Mouse (Mus musculus): Measurements from ENCODE around the gene Col19a1. TPM values are rescaled to one million over a fixed set of nuclear protein-coding genes. Genes with fewer than 3 reads are reported as not detected.
"Not testable (repeated sequence)": the region's sequence is repeated elsewhere in the genome, so short reads cannot be mapped to it uniquely, and the experiment has no call there.

Col19a1 gene
- polyA plus RNA-seq (2011; ENCODE audit: insufficient read length, low read depth, missing spikeins), result 0.18 and 0.32 TPM in 2 replicates

DNA sequence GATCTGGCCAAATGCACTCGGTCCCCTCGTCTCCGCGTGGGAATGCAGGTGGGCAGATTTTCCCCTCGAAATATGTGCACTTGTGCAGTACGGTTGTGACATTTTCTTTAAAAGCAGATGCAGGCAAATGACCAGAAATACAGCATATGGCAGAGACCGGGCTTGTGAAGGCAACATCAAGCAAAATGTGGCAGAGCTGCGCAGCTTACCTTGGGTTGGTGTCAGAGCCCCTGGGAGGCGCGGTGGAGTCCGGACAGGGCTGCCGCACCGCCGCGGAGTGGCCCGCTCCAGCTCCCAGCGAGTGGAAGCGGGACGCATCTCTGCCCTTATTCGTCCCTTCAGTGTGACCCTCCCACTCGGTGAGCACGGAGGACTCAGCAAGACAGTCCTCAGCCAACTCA is at the start of gene Col19a1:
Gene Col19a1 (minus strand): TSS at position 332 of the 401 bp plus-strand sequence.
- Histone ChIP-seq H3K4me1 (ENCODE audit: control insufficient read depth, insufficient read depth, low read length) (no peaks in the 10 kb centered on the region), H3K27ac (ENCODE audit: insufficient read depth, low read length) (no peak within 1 kb of the TSS), H3K4me3 (ENCODE audit: insufficient read depth, low read length) (peak within 1 kb of the TSS; percentile 37)
- TF ChIP-seq CTCF (IDR thresholded peaks at IDR 0.05; ENCODE audit: borderline replicate concordance, insufficient read depth, low read length) (no peak), POLR2A (IDR thresholded peaks at IDR 0.05; ENCODE audit: low read depth, low read length) (no peak)

- Histone ChIP-seq H3K4me1 (ENCODE audit: control insufficient read depth, insufficient read depth, low read length) (no peaks in the 10 kb centered on the region), H3K4me3 (ENCODE audit: insufficient read depth, low read length) (no peak overlapping the region), H3K27ac (ENCODE audit: insufficient read depth, low read length) (no peak overlapping the region)
- TF ChIP-seq POLR2A (IDR thresholded peaks at IDR 0.05; ENCODE audit: low read depth, low read length), result no peak
These were observed 46.4 kb upstream of the Col19a1 start for GRCm38 (mm10) chr1:24633553-24634132.

DNA sequence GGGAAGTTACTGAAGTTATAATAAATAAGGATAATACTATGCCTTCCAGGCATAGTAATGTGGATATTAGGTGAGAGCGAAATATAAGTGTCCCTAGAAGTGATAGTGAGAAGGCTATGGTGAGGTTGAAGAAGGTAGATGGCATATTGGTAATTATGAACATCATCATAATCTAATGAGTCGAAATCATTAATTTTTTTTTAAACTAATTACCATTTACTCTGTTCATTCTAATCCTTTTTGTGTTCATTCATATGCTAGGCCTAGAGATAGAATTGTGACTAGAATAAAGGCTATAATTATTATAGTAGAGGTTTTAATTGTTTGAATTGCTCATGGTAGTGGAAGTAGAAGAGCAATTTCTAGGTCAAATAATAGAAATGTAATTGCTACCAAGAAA is 25.3 kb upstream of the Col19a1 start:
- not testable (repeated sequence) for H3K27ac ChIP-seq (ENCODE audit: insufficient read depth, low read length); H3K4me1 ChIP-seq (ENCODE audit: control insufficient read depth, insufficient read depth, low read length); H3K4me3 ChIP-seq (ENCODE audit: insufficient read depth, low read length)

- Histone ChIP-seq H3K4me3 (ENCODE audit: insufficient read depth, low read length) (no peak overlapping the region), H3K27ac (ENCODE audit: insufficient read depth, low read length) (no peak overlapping the region), H3K4me1 (ENCODE audit: control insufficient read depth, insufficient read depth, low read length) (no peaks in the 10 kb centered on the region)
- TF ChIP-seq POLR2A (IDR thresholded peaks at IDR 0.05; ENCODE audit: low read depth, low read length), result no peak
- no peak for TF ChIP-seq CTCF (IDR thresholded peaks at IDR 0.05; ENCODE audit: borderline replicate concordance, insufficient read depth, low read length)
These were observed 7.8 kb upstream of the Col19a1 start for GRCm38 (mm10) chr1:24595096-24595495.

DNA sequence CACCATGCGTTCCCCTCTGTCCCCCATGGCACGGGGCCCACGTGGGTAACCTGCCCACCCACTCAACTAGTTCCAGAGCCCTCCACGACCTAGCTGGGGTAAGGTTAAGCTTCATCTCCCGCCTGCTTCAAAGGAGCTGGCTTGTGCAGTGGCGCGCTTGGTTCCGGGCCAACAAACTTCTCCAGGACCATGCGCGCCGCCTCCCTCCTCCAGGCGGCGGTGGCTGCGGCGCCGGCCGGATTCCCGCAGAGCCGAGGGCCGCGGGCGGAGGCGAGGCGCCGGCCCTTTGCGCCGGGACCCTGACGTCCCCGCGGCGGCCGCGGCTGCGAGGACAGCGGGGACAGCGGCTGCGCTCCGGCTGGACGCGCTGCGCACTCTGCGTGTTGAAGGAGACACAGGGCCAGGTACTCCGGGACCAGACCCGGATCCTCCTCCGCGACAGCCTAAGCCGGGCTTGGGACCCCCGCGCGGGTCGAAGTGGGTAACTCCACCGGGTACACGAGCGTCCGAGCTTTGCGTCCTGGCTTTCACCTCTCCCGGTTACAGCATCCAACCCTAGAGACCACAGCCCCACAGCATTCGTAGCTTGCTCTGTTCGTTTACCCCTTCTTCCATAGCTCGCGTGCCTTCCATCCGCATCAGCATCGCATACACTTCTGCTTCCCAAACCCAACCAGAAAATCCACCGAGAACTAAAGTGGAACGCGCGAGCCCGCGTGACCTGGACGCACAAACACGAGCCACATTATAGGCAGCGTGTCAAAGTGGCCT is 717 bp downstream of the Col19a1 start:
- no peaks in the 10 kb centered on the region for H3K4me1 ChIP-seq (ENCODE audit: control insufficient read depth, insufficient read depth, low read length)
- peak overlapping the region; percentile 37 for H3K4me3 ChIP-seq (ENCODE audit: insufficient read depth, low read length)
- no peak overlapping the region for H3K27ac ChIP-seq (ENCODE audit: insufficient read depth, low read length)
- no peak for TF ChIP-seq CTCF (IDR thresholded peaks at IDR 0.05; ENCODE audit: borderline replicate concordance, insufficient read depth, low read length)
- TF ChIP-seq POLR2A (IDR thresholded peaks at IDR 0.05; ENCODE audit: low read depth, low read length), result no peak

- Histone ChIP-seq H3K4me3 (ENCODE audit: insufficient read depth, low read length) (no peak overlapping the region), H3K27ac (ENCODE audit: insufficient read depth, low read length) (no peak overlapping the region), H3K4me1 (ENCODE audit: control insufficient read depth, insufficient read depth, low read length) (no peaks in the 10 kb centered on the region)
- TF ChIP-seq POLR2A (IDR thresholded peaks at IDR 0.05; ENCODE audit: low read depth, low read length), result no peak
- TF ChIP-seq CTCF (IDR thresholded peaks at IDR 0.05; ENCODE audit: borderline replicate concordance, insufficient read depth, low read length), result no peak
These were observed 14.7 kb downstream of the Col19a1 start for GRCm38 (mm10) chr1:24572602-24573001.

DNA sequence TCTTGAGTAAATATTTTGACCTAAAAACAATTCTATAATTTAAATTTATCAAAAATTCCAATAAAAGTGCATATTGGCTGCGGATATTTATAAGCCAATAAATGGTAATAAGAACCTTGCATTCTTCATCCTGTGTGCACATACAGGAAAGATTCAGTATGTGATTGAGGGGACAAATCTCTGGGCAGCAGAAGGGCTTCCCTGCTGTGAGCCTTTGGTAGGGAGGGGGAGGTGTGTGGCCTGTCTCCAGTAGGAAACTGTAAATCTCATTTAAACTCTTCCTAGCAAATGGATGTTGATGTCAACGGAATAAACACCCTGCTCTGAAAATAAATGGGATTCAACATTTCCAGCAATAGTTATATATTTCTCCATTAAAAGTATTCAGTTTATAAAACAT is 23.2 kb downstream of the Col19a1 start:
- TF ChIP-seq POLR2A (IDR thresholded peaks at IDR 0.05; ENCODE audit: low read depth, low read length) (no peak), CTCF (IDR thresholded peaks at IDR 0.05; ENCODE audit: borderline replicate concordance, insufficient read depth, low read length) (no peak)

GRCm38 (mm10) chr1:24558005-24558404 is 29.3 kb downstream of the Col19a1 start:
- Histone ChIP-seq H3K4me1 (ENCODE audit: control insufficient read depth, insufficient read depth, low read length) (peaks cover 2% of the 10 kb centered on the region; the same call in 1 of the 2 replicates), H3K4me3 (ENCODE audit: insufficient read depth, low read length) (no peak overlapping the region), H3K27ac (ENCODE audit: insufficient read depth, low read length) (no peak overlapping the region)
- no peak for TF ChIP-seq CTCF (IDR thresholded peaks at IDR 0.05; ENCODE audit: borderline replicate concordance, insufficient read depth, low read length)
- TF ChIP-seq POLR2A (IDR thresholded peaks at IDR 0.05; ENCODE audit: low read depth, low read length), result no peak

More for the DNA sequence above, 23.2 kb downstream of the Col19a1 start:
- Histone ChIP-seq H3K27ac (ENCODE audit: insufficient read depth, low read length) (no peak overlapping the region), H3K4me1 (ENCODE audit: control insufficient read depth, insufficient read depth, low read length) (no peaks in the 10 kb centered on the region), H3K4me3 (ENCODE audit: insufficient read depth, low read length) (no peak overlapping the region)

DNA sequence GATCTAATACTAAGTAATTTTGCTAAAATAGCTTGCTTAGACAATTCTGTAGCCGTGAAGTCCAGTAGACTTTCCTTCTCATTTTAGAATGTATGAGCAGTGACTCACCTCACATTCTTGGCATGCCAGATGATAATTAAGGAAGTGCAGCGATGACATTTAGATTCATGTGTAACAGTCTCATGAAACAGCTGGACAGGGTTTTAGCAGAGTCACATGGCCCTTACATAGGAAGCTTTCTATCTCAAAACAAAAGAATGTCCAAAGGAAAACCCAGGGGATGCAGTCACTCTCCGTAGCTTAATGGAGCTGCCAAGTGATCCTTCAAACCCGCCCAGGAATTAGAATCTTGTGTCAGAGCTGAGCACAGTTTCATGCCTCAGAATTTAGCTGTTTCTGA is 33.8 kb downstream of the Col19a1 start:
- H3K4me1 ChIP-seq (ENCODE audit: control insufficient read depth, insufficient read depth, low read length), result peaks cover 6% of the 10 kb centered on the region
- H3K27ac ChIP-seq (ENCODE audit: insufficient read depth, low read length), result peak overlapping the region; percentile 31; the same call in 1 of the 2 replicates
- no peak overlapping the region for H3K4me3 ChIP-seq (ENCODE audit: insufficient read depth, low read length)
- no peak for TF ChIP-seq CTCF (IDR thresholded peaks at IDR 0.05; ENCODE audit: borderline replicate concordance, insufficient read depth, low read length)
- TF ChIP-seq POLR2A (IDR thresholded peaks at IDR 0.05; ENCODE audit: low read depth, low read length), result peak; percentile 19; the same call in 1 of the 2 replicates

GRCm38 (mm10) chr1:24550560-24551280 is 36.6 kb downstream of the Col19a1 start:
- Histone ChIP-seq H3K4me3 (ENCODE audit: insufficient read depth, low read length) (no peak overlapping the region), H3K4me1 (ENCODE audit: control insufficient read depth, insufficient read depth, low read length) (peaks cover 6% of the 10 kb centered on the region), H3K27ac (ENCODE audit: insufficient read depth, low read length) (no peak overlapping the region)
- TF ChIP-seq POLR2A (IDR thresholded peaks at IDR 0.05; ENCODE audit: low read depth, low read length), result no peak
- TF ChIP-seq CTCF (IDR thresholded peaks at IDR 0.05; ENCODE audit: borderline replicate concordance, insufficient read depth, low read length), result no peak

Data from embryonic fibroblast, embryonic 13.5 days (primary cell).